Mouse (Mus musculus): ENCODE data around the gene Zscan4f. TPM values are rescaled to one million over a fixed set of nuclear protein-coding genes. Genes with fewer than 3 reads are reported as not detected.
"Not testable (repeated sequence)": the region's sequence is repeated elsewhere in the genome, so short reads cannot be mapped to it uniquely, and the experiment has no call there.

The Zscan4f gene
- not detected for total RNA-seq (2021)
- long read RNA-seq, experiment 1: 0 reads
- long read RNA-seq, experiment 2: 0 reads

GRCm38 (mm10) chr7:11397615-11398014 lies at the start of gene Zscan4f:
Gene Zscan4f, plus strand, starts transcription at chr7:11397915.
- DNase-seq (ENCODE audit: low spot score in 2 of 2): not testable (repeated sequence)

- not testable (repeated sequence) for DNase-seq (ENCODE audit: low spot score in 2 of 2)
These were observed 13.1 kb upstream of the Zscan4f start for GRCm38 (mm10) chr7:11384641-11385040.

Small RNA genes lying within 50 kb of the gene (microRNA-seq; reads per million reads assigned to microRNA genes)
- gene Gm23087 (ENCODE audit: borderline number of aligned reads in 2 of 2): 0 reads per million in 2 experiments

Other genes with a start within 250 kb of the Zscan4f start
- gene Zscan4d, start 231.8 kb upstream of the Zscan4f start, total RNA-seq (2021): not detected
- not detected for gene Zscan4e, start 87.2 kb upstream of the Zscan4f start, total RNA-seq (2021)
- gene Zscan4-ps2, start 116.4 kb downstream of the Zscan4f start, total RNA-seq (2021): not detected
- not detected for gene Zscan4-ps3, start 211.4 kb downstream of the Zscan4f start, total RNA-seq (2021)